Mouse (Mus musculus): Measurements from ENCODE around the gene Ptx4.

DNA sequence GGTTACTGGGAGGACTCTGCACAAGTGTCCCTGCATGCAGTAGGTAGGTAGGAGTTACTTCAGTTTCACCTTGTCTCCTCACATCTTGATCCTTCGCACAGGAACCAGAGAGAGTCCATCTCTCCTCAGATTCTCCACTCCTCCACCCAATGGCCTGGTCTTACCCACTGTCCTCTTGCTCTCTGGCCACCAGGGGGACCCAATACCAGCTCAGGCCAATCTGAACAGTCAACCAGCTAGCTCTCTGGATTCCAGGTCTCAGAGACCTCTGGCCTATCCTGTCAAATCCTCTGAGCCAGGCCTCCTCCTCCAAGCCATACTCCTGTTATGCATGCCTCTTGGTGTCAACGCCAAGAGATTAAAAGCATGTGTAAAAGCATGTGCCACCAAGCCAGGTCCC is 11.0 kb upstream of the Ptx4 start:
- peak; percentile 47; the same call in 1 of the 2 replicates for TF ChIP-seq CTCF (IDR thresholded peaks at IDR 0.05; ENCODE audit: control insufficient read depth, insufficient read depth, insufficient replicate concordance, low read depth, low read length)
- TF ChIP-seq POLR2A (IDR thresholded peaks at IDR 0.05; ENCODE audit: control insufficient read depth, low read depth, low read length), result no peak
